Mouse (Mus musculus): Measurements from ENCODE around the gene Tbc1d25. TPM values are rescaled to one million over a fixed set of nuclear protein-coding genes. Genes with fewer than 3 reads are reported as not detected.
A peak's percentile ranks its signal among the peaks of the same experiment; 100 is the strongest.

Gene Tbc1d25
- polyA plus RNA-seq, 1 experiment from 2014 or later, result 14.8 TPM

DNA sequence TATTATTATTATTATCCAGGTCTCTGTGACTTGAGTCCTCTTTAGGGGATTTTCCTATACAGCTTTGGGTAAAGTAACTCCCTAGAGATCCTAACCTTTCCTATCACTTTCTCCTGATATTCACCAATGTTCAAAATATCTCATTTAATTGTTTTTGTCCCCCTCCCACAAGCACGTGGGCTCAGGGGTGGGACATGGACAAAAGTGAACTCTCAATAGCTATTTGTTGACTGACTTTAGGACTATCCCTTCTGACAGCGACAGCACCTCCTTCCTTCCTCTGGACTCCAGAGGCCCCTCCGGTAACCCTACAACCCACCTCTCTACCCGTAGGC lies 845 bp downstream of the Tbc1d25 start:
- Histone ChIP-seq H3K9ac (peak overlapping the region; percentile 51), H3K9me3 (no peaks in the 10 kb centered on the region), H3K4me2 (peak overlapping the region; percentile 55), H3K4me3 (peak overlapping the region; percentile 62), H3K27ac (peak overlapping the region; percentile 70), H3K27me3 (no peaks in the 10 kb centered on the region), H3K4me1 (no peaks in the 10 kb centered on the region), H3K36me3 (no peaks in the 10 kb centered on the region)
- WGBS, result 13% methylated on average over 4 of the region's 4 CpGs
- no peak for ATAC-seq (ENCODE audit: borderline replicate concordance, extremely low read depth, low FRiP score, low TSS enrichment)

DNA sequence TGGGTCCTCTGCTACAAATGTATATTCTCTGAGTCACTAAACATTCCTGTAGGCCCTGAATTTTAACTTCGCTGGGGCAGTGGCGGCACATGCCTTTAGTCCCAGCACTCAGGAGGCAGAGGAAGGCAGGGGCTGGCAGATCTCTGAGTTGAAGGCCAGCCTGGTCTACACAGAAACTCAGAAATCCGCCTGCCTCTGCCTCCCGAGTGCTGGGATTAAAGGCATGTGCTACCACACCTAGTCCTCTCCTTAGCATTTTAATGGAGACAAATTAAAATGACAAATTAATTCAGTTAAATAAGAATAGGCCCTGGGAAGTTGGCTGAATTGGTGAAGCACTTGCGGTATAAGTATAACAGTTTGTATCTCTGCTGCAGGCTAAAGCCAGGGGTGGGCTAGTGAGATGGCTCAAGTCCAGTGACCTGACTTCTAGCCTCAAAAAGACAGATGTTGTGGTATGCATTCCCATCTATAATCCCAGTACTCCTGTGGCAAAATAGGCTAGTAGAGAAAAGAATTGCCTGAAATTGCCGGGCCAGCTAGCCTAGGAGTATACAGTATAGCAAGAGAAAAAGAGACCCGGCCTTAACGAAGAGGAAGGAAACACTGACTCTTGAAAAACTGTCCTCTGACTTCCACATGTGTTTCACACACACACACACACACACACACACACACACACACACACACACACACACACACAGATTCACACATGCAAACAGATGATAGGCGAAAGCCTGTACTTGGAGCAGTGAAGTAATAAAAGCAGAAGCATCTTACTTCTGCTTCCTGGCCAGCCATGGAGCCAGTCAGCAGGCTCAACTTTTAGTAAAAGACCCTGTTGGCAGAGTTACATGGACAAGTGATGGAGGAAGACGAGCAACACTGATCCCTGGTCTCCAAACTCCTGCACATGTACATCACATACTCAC lies 8.0 kb downstream of the Tbc1d25 start:
- Histone ChIP-seq H3K9ac (no peak overlapping the region), H3K4me2 (no peak overlapping the region), H3K9me3 (no peaks in the 10 kb centered on the region), H3K27me3 (no peaks in the 10 kb centered on the region), H3K4me1 (no peaks in the 10 kb centered on the region), H3K27ac (no peak overlapping the region), H3K4me3 (no peak overlapping the region), H3K36me3 (no peaks in the 10 kb centered on the region)
- ATAC-seq (ENCODE audit: borderline replicate concordance, extremely low read depth, low FRiP score, low TSS enrichment), result no peak
- 83% methylated on average over 10 of the region's 10 CpGs for WGBS

DNA sequence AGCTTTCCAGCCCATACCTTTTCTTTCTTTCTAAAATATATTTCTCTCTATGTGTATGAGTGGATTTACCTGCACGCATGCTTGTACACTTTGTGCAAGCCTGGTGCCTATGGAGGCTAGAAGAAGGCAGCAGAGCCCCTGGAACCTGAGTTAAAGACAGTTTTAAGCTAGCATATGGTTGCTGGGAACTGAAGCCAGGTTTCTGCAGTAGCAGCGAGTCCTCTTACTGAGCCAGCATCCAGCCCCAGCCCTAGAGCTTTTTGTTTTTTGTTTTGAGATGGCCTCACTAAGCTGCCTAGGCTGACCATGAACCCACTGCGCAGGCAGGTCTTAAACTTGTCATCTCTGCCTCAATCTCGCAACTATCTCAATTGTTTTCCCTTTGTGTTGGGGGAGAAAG lies 11.5 kb downstream of the Tbc1d25 start:
- Histone ChIP-seq H3K27ac (no peak overlapping the region), H3K9me3 (no peaks in the 10 kb centered on the region), H3K9ac (no peak overlapping the region), H3K27me3 (no peaks in the 10 kb centered on the region), H3K36me3 (no peaks in the 10 kb centered on the region), H3K4me3 (no peak overlapping the region), H3K4me1 (no peaks in the 10 kb centered on the region), H3K4me2 (no peak overlapping the region)
- 88% methylated on average over 4 of the region's 4 CpGs for WGBS
- no peak for ATAC-seq (ENCODE audit: borderline replicate concordance, extremely low read depth, low FRiP score, low TSS enrichment)

DNA sequence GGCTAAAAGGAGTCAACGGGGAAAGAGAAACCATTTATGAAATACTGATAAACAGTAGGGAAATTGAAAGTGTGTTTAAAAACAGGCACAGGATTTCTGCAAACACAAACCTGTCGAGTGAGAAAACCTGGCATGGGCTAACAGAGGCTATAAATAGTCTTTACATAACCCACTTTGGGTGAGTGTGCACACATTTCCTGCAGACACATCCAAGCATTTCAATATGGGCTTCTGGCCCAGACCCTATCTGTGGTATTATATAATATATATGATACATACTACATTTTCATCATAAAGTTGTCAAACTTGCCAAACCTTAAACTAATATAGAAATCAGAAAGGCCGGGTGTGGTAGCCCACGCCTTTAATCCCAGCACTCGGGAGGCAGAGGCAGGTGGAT lies 12.9 kb downstream of the Tbc1d25 start:
- H3K9me3 ChIP-seq, result no peaks in the 10 kb centered on the region
- no peak for ATAC-seq (ENCODE audit: borderline replicate concordance, extremely low read depth, low FRiP score, low TSS enrichment)
- no peak overlapping the region for H3K9ac ChIP-seq
- H3K27me3 ChIP-seq, result no peaks in the 10 kb centered on the region
- H3K4me3 ChIP-seq, result no peak overlapping the region
- H3K27ac ChIP-seq, result no peak overlapping the region
- H3K4me1 ChIP-seq, result no peaks in the 10 kb centered on the region
- 69% methylated on average over 5 of the region's 5 CpGs for WGBS
- H3K4me2 ChIP-seq, result no peak overlapping the region
- H3K36me3 ChIP-seq, result no peaks in the 10 kb centered on the region

DNA sequence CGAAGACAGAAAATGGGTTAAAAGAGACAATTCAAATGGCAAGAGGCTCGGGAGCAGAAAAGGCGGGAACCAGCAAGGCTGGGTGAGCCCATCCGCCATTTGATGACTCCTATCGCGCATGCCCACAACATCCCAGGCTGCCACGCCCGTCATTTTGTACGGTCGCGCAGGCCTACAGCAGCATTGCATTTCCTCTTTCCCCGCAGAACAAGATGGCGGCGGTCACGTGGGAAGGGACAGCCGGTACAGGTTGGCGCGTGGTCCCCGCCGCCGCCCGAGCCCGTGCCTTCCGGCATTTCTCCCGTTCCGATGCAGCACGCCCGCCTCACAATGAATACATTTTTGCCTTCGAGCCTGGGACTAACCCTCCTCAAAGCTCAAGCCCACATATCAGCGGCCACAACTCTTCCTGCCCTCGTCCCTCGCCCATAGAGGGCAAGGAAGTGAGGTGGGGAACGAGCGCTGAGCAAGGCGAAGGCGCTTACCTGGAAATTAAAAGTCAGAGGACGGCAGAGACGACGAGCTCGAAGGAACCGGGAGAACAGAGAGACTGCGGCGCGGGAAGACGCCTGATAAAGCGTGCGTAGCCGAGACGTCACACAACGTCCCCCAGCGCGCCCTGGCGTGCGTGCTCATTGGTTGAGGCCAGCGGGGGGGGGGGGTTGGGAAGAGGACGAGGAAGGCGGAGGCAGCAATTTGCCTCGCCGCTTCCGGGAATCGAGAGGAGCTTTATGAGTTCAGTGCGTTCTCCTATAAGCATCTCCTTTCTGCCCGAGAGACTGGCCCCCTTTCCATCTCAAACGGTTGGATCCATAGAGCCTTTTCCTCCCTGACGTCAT lies 30.6 kb downstream of the Tbc1d25 start, which contains the start of gene Rbm3:
Rbm3 (minus strand) TSS at position 728 of the 839 bp plus-strand sequence.
- H3K4me3 ChIP-seq, result peak within 1 kb of the TSS; percentile 63
- H3K27me3 ChIP-seq, result no peaks in the 10 kb centered on the region
- peaks cover 25% of the 10 kb centered on the region for H3K36me3 ChIP-seq
- H3K4me1 ChIP-seq, result peaks cover 10% of the 10 kb centered on the region
- peak; percentile 96 for ATAC-seq (ENCODE audit: borderline replicate concordance, extremely low read depth, low FRiP score, low TSS enrichment)
- H3K27ac ChIP-seq, result peak within 1 kb of the TSS; percentile 98
- WGBS, result 15% methylated on average over 48 of the region's 65 CpGs
- H3K9ac ChIP-seq, result peak within 1 kb of the TSS; percentile 74
- no peaks in the 10 kb centered on the region for H3K9me3 ChIP-seq
- peak within 1 kb of the TSS; percentile 74 for H3K4me2 ChIP-seq

DNA sequence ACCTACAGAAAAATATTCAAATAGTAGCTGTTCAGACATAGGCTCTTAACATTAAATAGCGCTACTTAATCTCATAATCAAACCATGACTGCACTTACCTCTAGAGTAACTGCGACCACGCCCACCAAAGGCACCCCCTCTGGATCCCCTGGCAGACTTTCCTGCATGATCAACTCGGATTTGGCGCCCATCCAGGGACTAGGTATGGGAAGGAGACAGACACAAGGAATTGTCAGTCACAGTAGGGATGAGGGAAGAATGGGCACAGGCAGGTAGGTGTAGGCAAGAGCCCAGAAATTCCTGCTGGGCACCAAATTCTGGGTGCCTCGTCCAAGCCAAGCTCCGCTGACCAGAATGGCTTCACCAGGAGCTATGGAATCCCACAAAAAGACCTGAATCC lies 32.2 kb downstream of the Tbc1d25 start:
- no peaks in the 10 kb centered on the region for H3K27me3 ChIP-seq
- H3K4me1 ChIP-seq, result peaks cover 10% of the 10 kb centered on the region
- 64% methylated on average over 7 of the region's 7 CpGs for WGBS
- peak overlapping the region; percentile 74 for H3K9ac ChIP-seq
- H3K27ac ChIP-seq, result no peak overlapping the region
- peak overlapping the region; percentile 74 for H3K4me2 ChIP-seq
- no peaks in the 10 kb centered on the region for H3K9me3 ChIP-seq
- ATAC-seq (ENCODE audit: borderline replicate concordance, extremely low read depth, low FRiP score, low TSS enrichment), result no peak
- peaks cover 31% of the 10 kb centered on the region for H3K36me3 ChIP-seq
- H3K4me3 ChIP-seq, result peak overlapping the region; percentile 63

DNA sequence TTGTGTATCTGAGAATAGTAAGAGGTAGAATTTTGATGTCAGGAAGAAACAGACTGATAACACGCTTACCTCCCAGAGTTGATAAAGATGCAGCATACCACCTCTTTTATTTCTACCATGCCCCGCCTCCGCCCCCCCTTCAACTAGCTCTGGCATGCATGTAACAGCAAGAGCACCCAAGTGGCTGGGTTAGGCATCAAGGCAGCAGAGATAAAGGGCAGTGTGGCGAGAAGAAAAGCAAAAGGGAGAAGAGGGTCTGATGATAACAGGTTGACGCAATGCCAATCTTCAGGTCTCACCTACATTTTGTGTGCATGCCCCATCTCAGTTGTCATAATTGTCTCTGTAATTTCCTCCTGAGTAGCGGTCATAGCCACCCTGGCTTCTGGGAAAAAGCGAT lies 33.0 kb downstream of the Tbc1d25 start:
- no peak overlapping the region for H3K9ac ChIP-seq
- no peak overlapping the region for H3K27ac ChIP-seq

DNA sequence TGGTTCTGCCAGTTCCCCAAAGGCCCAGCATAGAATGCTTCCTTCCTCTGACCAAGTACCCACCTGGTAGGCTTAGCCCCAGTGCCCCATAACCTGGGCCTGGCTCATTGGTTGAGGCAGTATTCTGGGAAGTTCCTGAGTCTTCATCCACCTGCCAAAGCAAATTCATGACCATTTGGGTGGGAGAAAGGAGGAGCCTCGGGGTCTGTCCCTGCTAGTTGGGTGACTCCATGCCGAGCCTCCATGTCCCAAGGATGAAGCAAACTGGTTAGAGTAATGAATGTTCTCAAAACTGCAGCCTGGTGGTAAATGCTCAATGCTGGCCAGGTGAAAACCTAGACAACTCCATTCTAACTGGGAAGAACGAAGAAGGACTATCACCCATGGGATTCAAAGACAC lies 34.9 kb downstream of the Tbc1d25 start:
- WGBS, result 65% methylated on average over 3 of the region's 3 CpGs
- Histone ChIP-seq H3K36me3 (peaks cover 31% of the 10 kb centered on the region), H3K9me3 (no peaks in the 10 kb centered on the region)

More for the DNA sequence above, 33.0 kb downstream of the Tbc1d25 start:
- H3K36me3 ChIP-seq, result peaks cover 31% of the 10 kb centered on the region
- no peaks in the 10 kb centered on the region for H3K9me3 ChIP-seq
- peaks cover 10% of the 10 kb centered on the region for H3K4me1 ChIP-seq
- no peaks in the 10 kb centered on the region for H3K27me3 ChIP-seq
- WGBS, result 81% methylated on average over 7 of the region's 7 CpGs
- H3K4me3 ChIP-seq, result no peak overlapping the region
- ATAC-seq (ENCODE audit: borderline replicate concordance, extremely low read depth, low FRiP score, low TSS enrichment), result no peak
- no peak overlapping the region for H3K4me2 ChIP-seq

DNA sequence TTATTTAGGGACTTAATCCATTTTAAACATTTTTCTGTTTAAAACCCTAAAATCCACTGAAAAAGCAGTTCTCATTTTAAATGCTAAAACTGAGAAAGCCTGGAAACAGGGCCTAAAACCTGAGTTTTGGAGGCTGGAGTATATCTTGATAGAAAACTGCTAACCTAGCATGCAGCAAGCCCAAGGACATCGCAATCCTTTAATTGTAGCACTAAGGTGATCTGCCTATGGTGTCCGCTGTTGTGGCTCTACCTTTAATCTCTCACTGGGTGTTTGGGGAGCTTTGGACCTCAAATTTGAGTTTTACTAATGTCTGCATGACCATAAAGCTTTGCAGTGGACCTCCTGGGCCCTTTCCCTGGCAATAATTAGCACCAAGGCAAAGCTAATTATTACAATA lies 35.5 kb downstream of the Tbc1d25 start:
- no peak overlapping the region for H3K9ac ChIP-seq
- H3K9me3 ChIP-seq, result no peaks in the 10 kb centered on the region
- peaks cover 10% of the 10 kb centered on the region for H3K4me1 ChIP-seq
- H3K4me3 ChIP-seq, result no peak overlapping the region
- H3K27ac ChIP-seq, result no peak overlapping the region
- H3K27me3 ChIP-seq, result no peaks in the 10 kb centered on the region
- WGBS, result 95% methylated on average over 2 of the region's 2 CpGs
- no peak overlapping the region for H3K4me2 ChIP-seq
- no peak for ATAC-seq (ENCODE audit: borderline replicate concordance, extremely low read depth, low FRiP score, low TSS enrichment)
- peaks cover 31% of the 10 kb centered on the region for H3K36me3 ChIP-seq

More for the DNA sequence above, 34.9 kb downstream of the Tbc1d25 start:
- Histone ChIP-seq H3K4me2 (no peak overlapping the region), H3K9ac (no peak overlapping the region), H3K27me3 (no peaks in the 10 kb centered on the region), H3K4me1 (peaks cover 10% of the 10 kb centered on the region), H3K27ac (no peak overlapping the region), H3K4me3 (no peak overlapping the region)
- ATAC-seq (ENCODE audit: borderline replicate concordance, extremely low read depth, low FRiP score, low TSS enrichment), result no peak

DNA sequence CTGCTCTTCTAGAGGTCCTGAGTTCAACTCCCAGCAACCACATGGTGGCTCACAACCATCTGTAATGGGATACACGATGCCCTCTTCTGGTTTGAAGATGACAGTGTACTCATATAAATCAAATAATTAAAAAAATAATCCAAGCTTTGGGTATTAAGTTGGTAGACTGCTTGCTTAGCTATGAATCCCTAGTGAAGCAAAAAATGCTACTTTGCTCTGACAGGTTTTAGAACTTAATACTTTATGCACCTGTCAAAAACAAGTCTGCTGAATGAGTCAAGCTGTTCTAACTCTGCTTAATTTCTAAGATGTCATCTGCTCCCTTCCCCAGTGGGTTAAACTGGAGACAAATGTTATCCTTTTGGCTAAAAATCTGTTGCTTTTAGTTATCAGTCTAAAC lies 36.5 kb downstream of the Tbc1d25 start:
- Histone ChIP-seq H3K4me1 (peaks cover 10% of the 10 kb centered on the region), H3K36me3 (peaks cover 31% of the 10 kb centered on the region), H3K9me3 (no peaks in the 10 kb centered on the region), H3K27ac (no peak overlapping the region), H3K4me3 (no peak overlapping the region), H3K27me3 (no peaks in the 10 kb centered on the region), H3K4me2 (no peak overlapping the region), H3K9ac (no peak overlapping the region)
- ATAC-seq (ENCODE audit: borderline replicate concordance, extremely low read depth, low FRiP score, low TSS enrichment), result no peak
- 20% methylated on average over 1 of the region's 1 CpGs for WGBS

DNA sequence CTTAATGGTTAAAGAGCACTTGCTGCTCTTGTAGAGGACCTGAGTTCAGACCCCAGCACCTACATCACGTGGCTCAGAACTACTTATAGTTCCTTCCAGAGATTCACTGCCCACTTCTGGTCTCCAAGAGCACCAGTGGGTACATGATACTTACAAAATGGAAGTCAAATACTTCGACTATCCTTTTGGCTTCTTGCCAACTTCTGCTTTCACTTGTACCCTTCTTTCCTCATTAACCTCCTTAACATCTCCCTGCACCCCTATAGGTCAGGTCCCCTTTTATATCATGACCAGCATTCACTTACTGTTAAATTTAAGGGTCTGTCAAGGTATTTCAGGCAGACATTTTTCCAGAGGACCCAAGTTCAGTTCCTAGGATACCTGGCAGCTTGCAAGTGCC lies 40.1 kb downstream of the Tbc1d25 start:
- ATAC-seq (ENCODE audit: borderline replicate concordance, extremely low read depth, low FRiP score, low TSS enrichment), result no peak
- 22% methylated on average over 2 of the region's 2 CpGs for WGBS
- Histone ChIP-seq H3K9me3 (no peaks in the 10 kb centered on the region), H3K9ac (no peak overlapping the region), H3K27ac (no peak overlapping the region), H3K4me2 (no peak overlapping the region), H3K36me3 (peaks cover 10% of the 10 kb centered on the region), H3K4me3 (no peak overlapping the region), H3K27me3 (no peaks in the 10 kb centered on the region), H3K4me1 (peaks cover 4% of the 10 kb centered on the region; the same call in 1 of the 2 replicates)
